Mouse (Mus musculus) naive thymus-derived CD4-positive, alpha-beta T cell, adult 2 months (primary cell): Measurements from ENCODE around the gene Aff3.

Experiments used
- DNase-seq: peaks from one replicate; pipeline ENCODE4 v3.0.0-alpha.2; 2011; ENCODE audit warnings: low read depth

The Aff3 gene

DNA sequence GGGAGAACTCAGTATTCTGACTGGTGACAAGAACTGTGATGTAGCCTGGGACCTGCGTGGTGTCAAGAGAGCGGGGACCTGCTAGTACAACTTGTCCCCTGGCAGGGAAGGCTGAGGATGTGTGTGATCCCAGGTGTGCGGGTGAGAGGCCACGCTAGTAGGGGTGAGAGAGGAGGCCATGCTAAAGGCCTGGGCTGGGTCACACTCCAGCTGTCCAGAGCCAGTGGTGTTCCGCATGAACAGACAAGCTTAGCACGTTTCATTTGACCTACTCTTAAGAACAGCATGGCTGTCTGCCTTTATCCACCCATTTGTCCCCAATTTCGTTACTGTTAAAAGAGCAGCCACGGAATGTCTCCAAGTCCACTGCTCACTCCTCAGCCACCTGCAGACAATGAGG, 434.7 kb downstream of the Aff3 start:
- DNase-seq, result no peak

DNA sequence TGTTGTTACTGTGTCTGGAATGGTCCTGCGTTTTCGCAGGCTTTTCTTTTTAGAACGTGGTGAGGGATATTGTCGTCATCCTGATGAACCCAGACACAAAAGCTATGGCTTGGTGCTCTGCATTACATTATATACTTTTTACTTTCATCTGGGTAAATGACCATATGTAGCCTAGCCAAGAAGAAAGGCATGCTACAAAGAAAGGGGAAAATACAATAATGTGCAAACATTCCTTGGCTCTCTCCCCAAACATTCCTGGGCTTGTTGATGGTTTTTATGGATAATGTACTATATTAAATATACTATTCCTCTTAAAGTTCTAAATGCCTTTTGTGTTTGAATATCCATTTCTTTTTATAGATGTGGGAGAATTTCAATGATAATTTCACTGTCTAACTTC, 435.9 kb downstream of the Aff3 start:
- no peak for DNase-seq

DNA sequence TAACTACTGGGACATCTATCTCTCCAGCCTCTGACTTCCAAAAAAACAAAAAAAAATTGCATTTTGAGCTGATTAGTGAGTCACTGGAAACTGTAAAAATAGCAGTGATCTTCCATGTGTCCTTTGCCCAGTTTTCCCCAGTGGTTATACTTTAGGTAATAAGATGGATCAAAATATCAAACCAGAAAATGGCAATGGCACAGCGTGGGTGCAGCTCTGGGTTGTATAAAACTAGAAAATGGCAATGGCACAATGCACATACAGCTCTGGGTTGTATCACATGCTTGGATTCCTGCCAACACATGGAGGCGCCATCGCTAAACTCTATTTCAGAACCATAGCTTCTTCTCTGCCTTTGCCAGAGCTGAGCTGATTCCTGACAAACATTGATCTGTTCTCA, 439.6 kb downstream of the Aff3 start:
- DNase-seq, result no peak

DNA sequence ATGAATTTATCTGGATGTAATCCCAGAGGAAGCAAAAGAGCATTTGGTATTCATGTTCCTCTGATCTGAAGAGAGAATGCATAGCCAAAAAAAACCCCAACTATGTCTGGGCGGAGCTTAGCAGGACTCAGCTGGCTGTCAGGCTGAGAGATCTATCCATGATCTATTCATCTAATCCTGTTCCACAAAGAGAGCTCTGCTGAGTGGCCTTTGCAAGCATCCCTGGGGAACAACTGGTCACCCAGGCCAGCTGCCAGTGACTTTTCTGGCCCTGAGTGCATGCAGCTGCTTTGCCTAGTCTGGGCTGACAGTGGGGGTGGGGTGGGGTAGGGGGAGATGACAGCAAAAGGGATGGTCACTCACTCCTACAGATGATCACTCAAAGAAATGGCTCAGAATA, 442.6 kb downstream of the Aff3 start:
- DNase-seq, result no peak

GRCm38 (mm10) chr1:38221431-38221830, 443.3 kb downstream of the Aff3 start:
- DNase-seq, result no peak

- no peak for DNase-seq
Measured at GRCm38 (mm10) chr1:38217912-38218795, 446.6 kb downstream of the Aff3 start.

GRCm38 (mm10) chr1:38217098-38217497, 447.7 kb downstream of the Aff3 start:
- no peak for DNase-seq

DNA sequence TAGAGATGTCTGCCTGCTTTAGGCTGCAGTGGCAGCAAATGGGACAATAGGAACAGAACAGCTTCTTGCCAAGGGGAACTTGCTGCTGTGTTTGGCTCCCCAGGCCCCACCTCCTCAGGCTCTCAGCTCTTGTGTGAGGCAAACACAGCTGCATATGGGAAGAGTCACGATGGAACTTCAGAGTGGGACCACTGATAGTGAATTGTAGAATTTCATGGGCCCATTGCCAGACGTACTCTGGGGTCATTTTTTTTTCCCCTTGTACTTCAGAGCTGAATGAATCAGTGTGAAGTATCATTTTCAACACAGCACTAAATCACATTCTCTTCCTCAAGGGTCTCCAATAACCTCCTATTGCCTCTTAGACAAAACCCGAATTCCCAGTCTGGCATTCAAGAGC, 451.4 kb downstream of the Aff3 start:
- DNase-seq, result no peak

GRCm38 (mm10) chr1:38212386-38212785, 452.4 kb downstream of the Aff3 start:
- DNase-seq, result no peak

- DNase-seq, result no peak
Measured at GRCm38 (mm10) chr1:38202475-38203183, 462.1 kb downstream of the Aff3 start.

DNA sequence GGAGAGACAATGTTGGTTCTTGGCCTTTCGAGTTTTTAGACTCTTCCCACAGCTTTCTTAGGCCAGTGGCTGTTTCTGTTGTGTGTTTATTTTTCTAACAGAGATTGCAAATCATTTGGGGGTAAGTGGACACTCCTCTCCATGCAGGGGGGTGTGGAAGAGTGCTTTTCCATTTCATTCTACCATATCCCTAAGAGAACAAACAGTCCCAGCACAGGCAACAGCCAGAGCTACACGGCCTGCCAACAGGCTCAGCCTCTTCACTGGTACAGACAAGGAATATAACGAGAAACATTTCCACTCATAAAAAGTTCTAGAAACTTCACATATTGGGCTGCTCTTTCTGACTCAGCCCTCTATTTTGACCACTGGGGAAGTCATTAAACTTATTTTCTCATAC, 463.0 kb downstream of the Aff3 start:
- no peak for DNase-seq

- no peak for DNase-seq
Measured at GRCm38 (mm10) chr1:38199669-38200635, 464.8 kb downstream of the Aff3 start.

GRCm38 (mm10) chr1:38198393-38199029, 466.2 kb downstream of the Aff3 start:
- DNase-seq, result no peak

GRCm38 (mm10) chr1:38197145-38197682, 467.5 kb downstream of the Aff3 start:
- DNase-seq, result no peak

- no peak for DNase-seq
Measured at GRCm38 (mm10) chr1:38195721-38196120, 469.0 kb downstream of the Aff3 start.

GRCm38 (mm10) chr1:38186227-38186545, 478.6 kb downstream of the Aff3 start:
- no peak for DNase-seq

DNA sequence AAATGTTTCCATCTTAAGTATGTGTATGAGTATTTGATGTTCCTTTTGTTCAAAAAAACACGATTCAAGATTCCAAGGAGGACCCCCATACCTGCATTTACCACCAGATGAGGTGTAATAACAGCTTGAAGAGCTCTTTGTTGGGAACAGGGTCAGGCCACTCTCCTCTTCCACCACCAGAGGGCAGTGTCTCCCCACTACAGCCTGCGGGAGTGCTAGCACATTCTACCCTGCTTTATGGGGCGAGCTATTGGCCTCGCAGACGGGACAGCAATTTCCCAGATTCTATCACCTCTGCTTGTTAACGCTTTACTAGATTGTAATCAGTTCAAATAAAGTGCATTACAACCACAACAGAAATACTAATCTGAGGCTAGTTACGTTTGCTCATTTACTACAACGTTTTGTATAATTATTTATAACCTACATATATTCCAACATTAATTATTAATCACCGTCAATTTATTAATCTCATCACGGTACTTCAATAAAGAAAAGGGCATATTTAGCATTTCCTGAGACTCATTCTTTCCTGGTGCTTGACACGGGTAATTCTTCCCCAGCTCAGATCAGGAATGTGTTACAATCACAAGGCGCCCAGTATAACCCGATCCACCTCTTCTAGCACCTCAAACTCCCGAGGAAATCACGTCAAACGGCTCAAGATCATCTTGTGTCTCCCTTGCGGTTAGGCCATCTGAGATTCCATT, 479.1 kb downstream of the Aff3 start:
- peak; percentile 72 for DNase-seq

GRCm38 (mm10) chr1:38181020-38181550, 483.7 kb downstream of the Aff3 start:
- DNase-seq, result no peak

DNA sequence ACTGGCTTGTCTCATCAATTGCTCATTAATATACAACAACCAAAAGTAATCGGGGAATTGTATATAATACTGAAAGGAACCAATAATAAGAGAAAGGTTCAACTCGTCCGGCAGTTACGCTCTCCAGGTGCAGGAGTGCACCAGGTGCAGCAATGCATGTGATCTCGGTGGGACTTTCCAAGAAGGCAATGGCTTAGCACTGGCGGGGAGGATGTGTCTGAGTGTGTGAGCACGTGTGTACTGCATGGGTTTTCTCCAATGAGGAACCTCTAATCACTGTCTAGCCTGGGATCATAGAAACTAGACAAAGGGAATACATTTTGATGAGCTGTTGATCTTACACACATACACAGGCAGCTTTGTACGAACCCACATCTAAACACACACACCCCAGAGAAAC, 485.8 kb downstream of the Aff3 start:
- DNase-seq, result no peak

GRCm38 (mm10) chr1:38176077-38176476, 488.7 kb downstream of the Aff3 start:
- DNase-seq, result no peak

GRCm38 (mm10) chr1:38171874-38172273, 492.9 kb downstream of the Aff3 start:
- DNase-seq, result no peak
